Mouse (Mus musculus) frontal cortex, postnatal 10 days (tissue): Measurements from ENCODE around the gene Tecr.
"Not testable (repeated sequence)": the region's sequence is repeated elsewhere in the genome, so short reads cannot be mapped to it uniquely, and the experiment has no call there.

ENCODE experiments used
- DNase-seq, 2 experiments: peaks; one replicate each; pipeline ENCODE4 v3.0.0; 2022; ENCODE audit warnings: low spot score in 2 of 2, mixed read lengths in 1 of 2

Gene Tecr

GRCm38 (mm10) chr8:83582226-83582625 is 25.5 kb downstream of the Tecr start:
- no peak for DNase-seq

GRCm38 (mm10) chr8:83580826-83581225 is 26.9 kb downstream of the Tecr start:
- DNase-seq = peak in 1 of 2 experiments; percentile 3

- peak in 1 of 2 experiments; percentile 4 for DNase-seq
These were observed 28.1 kb downstream of the Tecr start for GRCm38 (mm10) chr8:83579676-83580075.

GRCm38 (mm10) chr8:83578131-83579055 is 29.4 kb downstream of the Tecr start:
- peak; percentile 5 to 8 for DNase-seq

- DNase-seq = peak; percentile 5 to 9
These were observed 30.4 kb downstream of the Tecr start for GRCm38 (mm10) chr8:83577384-83577791.

GRCm38 (mm10) chr8:83576921-83577320 is 30.9 kb downstream of the Tecr start:
- peak; percentile 4 to 7 for DNase-seq

GRCm38 (mm10) chr8:83576516-83576895 is 31.3 kb downstream of the Tecr start:
- no peak for DNase-seq

GRCm38 (mm10) chr8:83575561-83576515 is 31.9 kb downstream of the Tecr start:
- DNase-seq = peak; percentile 7 to 9

- DNase-seq = peak; percentile 7 to 18
These were observed 33.0 kb downstream of the Tecr start for GRCm38 (mm10) chr8:83574631-83575315.

GRCm38 (mm10) chr8:83573140-83573875 is 34.5 kb downstream of the Tecr start:
- DNase-seq = peak; percentile 16 to 19

- DNase-seq = peak in 1 of 2 experiments; percentile 13
These were observed 35.4 kb downstream of the Tecr start for GRCm38 (mm10) chr8:83572246-83572812.

- peak in 1 of 2 experiments; percentile 7 for DNase-seq
These were observed 36.0 kb downstream of the Tecr start for GRCm38 (mm10) chr8:83571791-83572190.

- DNase-seq = not testable (repeated sequence)
These were observed 36.8 kb downstream of the Tecr start for GRCm38 (mm10) chr8:83571001-83571340.

- DNase-seq = peak in 1 of 2 experiments; percentile 9
These were observed 37.3 kb downstream of the Tecr start for GRCm38 (mm10) chr8:83570272-83571000.

- peak in 1 of 2 experiments; percentile 7 for DNase-seq
These were observed 38.6 kb downstream of the Tecr start for GRCm38 (mm10) chr8:83569165-83569564.

- no peak for DNase-seq
These were observed 39.0 kb downstream of the Tecr start for GRCm38 (mm10) chr8:83568755-83569154.

GRCm38 (mm10) chr8:83568128-83568527 is 39.6 kb downstream of the Tecr start:
- DNase-seq = peak in 1 of 2 experiments; percentile 6

- DNase-seq = peak in 1 of 2 experiments; percentile 13
These were observed 40.1 kb downstream of the Tecr start for GRCm38 (mm10) chr8:83567668-83568067.

GRCm38 (mm10) chr8:83566469-83567395 is 41.0 kb downstream of the Tecr start, which contains the start of gene Ndufb7:
Gene Ndufb7 (plus strand): TSS chr8:83566671.
- DNase-seq = peak; percentile 91 to 95
